Mouse (Mus musculus): ENCODE measurements around the gene Trappc6a. TPM values are rescaled to one million over a fixed set of nuclear protein-coding genes. Genes with fewer than 3 reads are reported as not detected.
A peak's percentile ranks its signal among the peaks of the same experiment; 100 is the strongest.

Trappc6a gene
- total RNA-seq, 2 experiments from 2014 or later: 17.7 to 18.1 TPM

DNA sequence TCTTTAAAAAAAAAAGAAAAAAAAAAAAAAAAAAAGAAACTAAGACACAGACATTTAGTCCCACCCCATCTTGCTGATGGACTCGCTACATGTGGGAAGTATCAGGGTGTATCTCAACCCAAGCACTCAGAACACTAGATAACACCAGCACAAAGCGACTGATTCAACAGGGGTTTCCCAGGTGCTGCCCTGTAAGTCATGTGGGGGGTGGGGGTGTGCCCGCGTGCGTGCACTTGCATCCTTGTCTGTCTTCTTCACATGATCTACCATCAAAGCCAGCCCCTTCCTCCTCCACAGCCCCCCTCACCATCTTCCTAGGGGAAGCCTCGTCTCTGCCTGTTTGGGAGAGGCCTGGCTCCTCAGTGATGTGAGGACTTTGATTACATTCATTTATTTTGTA lies 4.2 kb downstream of the Trappc6a start:
- intact Hi-C loops (cut with DNase I): no loop called here
- no peak for DNase-seq (ENCODE audit: low spot score in 2 of 2)

DNA sequence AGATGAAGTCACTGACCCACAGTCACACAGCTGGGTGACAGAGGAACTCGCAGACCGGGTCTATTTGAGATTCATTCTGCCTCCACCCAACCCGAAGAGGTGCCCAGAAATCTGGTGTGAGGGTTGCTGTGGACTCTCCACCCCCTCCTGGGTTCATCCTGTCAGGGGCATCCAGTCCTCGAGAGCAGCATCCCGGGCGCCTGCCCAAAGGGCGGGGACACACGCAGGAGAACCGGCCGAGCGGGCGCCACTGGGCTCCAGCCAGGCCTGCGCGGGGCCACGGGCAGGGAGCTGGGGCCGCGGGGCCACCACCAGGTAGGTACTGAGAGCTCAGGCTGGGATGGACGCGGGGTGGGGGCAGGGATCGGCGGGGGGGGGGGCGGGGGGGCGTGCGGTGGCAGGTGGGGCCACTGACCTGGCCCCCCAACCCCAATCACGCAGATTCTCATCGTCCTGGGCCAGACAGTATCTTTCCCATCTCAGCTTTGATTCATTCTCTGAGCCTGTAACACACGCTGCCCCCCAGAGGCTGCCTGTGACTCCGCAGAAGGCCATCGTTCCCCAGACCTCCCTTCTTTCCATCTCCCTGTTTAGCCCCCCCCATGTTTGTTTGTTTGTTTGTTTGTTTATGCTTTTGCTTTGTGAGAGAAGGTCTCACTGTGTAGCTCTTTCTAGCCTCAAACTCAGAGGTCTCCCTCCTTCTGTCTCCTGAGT lies 9.6 kb downstream of the Trappc6a start, which contains the start of gene Nkpd1:
Nkpd1 (plus strand) TSS at position 187 of the 714 bp plus-strand sequence.
- no peak for DNase-seq (ENCODE audit: low spot score in 2 of 2)
- intact Hi-C loops (cut with DNase I): no loop called here

- no peak for DNase-seq (ENCODE audit: low spot score in 2 of 2)
Observed at GRCm38 (mm10) chr7:19520032-19520431, 11.8 kb downstream of the Trappc6a start.

GRCm38 (mm10) chr7:19523017-19523756 lies 15.0 kb downstream of the Trappc6a start:
- DNase-seq (ENCODE audit: low spot score in 2 of 2): peak; percentile 23 to 62

More at GRCm38 (mm10) chr7:19520032-19520431, 11.8 kb downstream of the Trappc6a start:
- intact Hi-C loops (cut with DNase I): no loop called here

DNA sequence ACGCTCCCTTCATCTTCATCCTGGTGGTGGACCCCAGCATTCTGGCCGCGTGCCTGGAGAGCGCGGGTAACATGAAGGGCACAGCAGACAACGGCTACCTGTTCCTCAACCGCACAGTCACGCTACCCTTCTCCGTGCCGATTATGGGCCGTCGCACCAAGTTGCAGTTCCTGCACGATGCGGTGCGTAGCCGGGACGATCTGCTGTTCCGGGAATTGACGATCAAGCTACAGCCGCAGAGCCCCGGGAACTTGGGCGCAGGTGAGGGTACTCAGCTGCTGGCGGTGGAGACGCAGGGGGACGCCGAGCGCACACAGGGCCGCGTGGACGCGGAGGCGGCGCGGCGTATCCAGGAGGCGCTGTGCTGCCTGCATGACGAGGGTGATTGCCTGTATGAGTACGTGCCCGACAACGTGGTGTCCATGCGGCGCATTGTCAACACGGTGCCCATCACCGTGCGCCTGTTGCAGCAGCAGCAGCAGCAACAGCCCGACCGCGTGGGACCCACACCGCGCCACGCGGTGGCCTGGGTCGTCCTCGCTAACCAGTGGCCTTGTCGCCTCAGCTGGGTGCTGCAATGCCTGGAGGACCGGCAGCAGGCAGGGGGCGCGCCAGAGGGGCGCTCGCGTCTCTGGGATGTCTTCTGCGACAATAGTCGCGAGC lies 15.7 kb downstream of the Trappc6a start:
- DNase-seq (ENCODE audit: low spot score in 2 of 2): peak; percentile 73 to 77
- intact Hi-C loops (cut with DNase I): no loop called here

More at GRCm38 (mm10) chr7:19523017-19523756, 15.0 kb downstream of the Trappc6a start:
- intact Hi-C loops (cut with DNase I): no loop called here

GRCm38 (mm10) chr7:19524420-19525104 lies 16.4 kb downstream of the Trappc6a start:
- intact Hi-C loops (cut with DNase I): no loop called here
- no peak for DNase-seq (ENCODE audit: low spot score in 2 of 2)

- intact Hi-C loops (cut with DNase I): no loop called here
Observed at GRCm38 (mm10) chr7:19525105-19525481, 16.9 kb downstream of the Trappc6a start.

DNA sequence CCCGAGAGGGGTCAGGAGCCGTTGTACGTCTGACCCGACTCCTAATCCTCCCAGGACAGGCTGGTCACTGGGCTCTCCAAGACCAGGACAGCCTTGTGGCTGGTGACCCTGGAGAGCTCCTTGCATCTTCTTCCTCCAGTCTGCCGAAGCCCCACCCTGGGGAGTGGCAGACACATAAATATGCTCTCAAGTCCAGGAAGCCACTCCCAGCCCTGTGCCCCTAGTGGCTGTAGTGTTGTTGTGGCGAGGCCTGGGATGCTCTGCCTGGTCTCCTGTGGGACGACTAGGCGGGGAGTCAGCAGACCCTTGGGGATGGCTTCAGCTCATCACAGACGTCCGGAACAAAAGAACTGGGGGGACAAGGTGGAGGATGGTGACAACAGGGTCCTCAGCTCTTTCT lies 22.9 kb downstream of the Trappc6a start:
- DNase-seq (ENCODE audit: low spot score in 2 of 2): no peak
- intact Hi-C loops (cut with DNase I): no loop called here

More at GRCm38 (mm10) chr7:19525105-19525481, 16.9 kb downstream of the Trappc6a start:
- no peak for DNase-seq (ENCODE audit: low spot score in 2 of 2)

DNA sequence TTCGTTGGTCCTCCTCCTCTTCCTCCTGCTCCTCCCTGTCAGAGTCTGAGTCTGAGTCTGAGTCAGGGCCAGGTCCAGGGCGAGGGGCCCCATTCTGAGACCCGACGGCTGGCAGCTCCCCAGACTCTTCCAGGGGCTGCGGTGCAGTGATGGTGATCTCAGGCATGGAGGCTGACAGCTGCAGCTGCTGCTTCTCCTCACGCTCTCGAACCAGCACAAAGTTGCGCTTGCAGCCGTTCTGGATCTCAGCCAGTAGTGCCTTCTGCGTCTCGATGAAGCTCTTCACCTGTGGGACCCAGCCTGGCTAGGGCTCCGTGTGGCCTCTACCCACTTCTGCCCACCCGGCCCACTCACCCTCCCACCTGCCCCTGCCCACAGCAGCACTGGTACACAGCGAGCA lies 24.0 kb downstream of the Trappc6a start:
- intact Hi-C loops (cut with DNase I): no loop called here
- DNase-seq (ENCODE audit: low spot score in 2 of 2): no peak

GRCm38 (mm10) chr7:19534676-19535075 lies 26.5 kb downstream of the Trappc6a start:
- intact Hi-C loops (cut with DNase I): no loop called here
- DNase-seq (ENCODE audit: low spot score in 2 of 2): no peak

DNA sequence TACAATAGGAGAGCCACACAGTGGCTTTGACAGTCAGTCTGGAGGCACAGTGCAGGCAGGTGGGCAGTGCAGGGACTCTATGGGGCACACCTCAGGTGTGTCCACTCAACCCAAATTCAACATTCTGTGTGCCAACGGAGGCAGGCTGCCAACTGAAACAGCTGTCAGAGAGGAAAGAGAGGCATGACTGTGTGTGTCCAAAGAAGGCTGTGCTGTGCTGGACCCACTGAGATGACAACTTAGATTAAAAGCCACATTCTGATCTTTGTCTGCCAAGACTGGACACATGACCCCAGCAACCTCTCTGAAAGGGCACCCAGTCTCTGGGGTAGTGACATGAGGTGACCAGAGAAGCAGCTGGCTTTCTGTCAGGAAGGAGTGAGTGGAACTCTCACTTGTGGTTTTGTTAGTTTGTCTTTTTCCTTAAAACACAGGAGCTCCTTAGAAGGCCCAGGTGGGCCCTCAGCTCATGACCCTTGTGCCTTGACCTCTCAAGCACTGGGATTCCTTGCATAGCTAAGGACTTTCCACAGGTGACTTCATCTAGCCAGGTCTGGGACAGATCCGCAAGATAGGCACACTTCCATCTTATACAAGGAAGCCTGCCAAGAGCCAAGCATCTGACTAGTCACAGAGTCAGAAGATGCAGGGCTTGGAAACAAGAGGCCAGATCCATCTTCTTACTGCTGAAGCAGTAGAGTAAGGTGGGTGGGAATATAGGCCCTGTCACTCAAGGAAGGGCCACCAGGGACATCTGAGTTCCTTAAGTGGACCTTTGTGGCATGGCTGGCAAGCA lies 32.8 kb downstream of the Trappc6a start:
- intact Hi-C loops (cut with DNase I): no loop called here
- no peak for DNase-seq (ENCODE audit: low spot score in 2 of 2)

DNA sequence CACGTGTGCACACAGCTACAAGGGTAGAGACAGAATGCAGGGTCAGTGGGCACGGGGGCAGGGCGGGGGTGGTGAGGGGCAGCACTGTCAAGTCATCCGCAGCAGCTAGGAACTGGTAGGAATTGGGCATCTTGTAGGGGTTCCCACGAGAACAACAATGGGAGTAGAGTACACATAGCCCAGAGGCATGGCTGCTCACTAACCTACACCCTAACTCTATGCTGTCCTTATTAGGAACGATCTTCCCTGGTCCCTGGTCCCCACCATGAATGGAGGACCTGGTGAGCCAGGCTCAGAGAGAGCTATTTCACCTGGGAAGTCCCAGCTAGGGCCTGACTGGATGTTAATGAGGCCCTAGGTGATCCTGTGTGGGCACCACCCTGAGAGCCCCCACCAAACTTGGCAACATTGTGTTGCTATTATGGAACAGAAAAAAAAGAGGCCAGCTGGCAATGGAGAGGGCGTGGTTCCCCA lies 33.5 kb downstream of the Trappc6a start:
- DNase-seq (ENCODE audit: low spot score in 2 of 2): no peak
- intact Hi-C loops (cut with DNase I): no loop called here

DNA sequence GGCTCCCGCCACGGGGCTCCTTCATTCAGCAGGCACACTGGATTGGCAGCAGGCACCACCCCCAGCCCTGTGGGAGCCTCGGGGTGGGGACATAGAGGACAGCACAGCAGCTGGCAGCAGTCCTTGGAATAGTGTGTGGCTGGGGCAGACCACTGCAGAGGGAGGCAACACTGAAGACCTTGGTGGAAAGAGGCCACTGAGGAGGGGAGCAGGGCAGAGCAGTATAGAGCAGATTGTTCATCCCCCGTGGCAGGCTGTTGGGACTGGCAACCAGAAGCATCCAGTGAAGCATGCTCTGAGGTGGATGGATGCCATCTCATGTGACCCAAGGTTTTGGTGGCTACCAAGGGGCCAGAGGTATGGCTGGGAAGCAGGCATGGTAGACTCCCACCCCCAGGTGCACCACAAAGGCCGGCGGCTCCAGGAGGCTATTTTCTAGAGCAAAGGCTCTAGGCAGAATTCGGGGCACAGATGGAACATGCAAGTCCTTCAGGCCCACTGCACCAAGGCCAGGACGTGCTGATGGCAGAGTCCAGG lies 34.0 kb downstream of the Trappc6a start:
- peak in 1 of 2 experiments; percentile 48 for DNase-seq (ENCODE audit: low spot score in 2 of 2)
- intact Hi-C loops (cut with DNase I): no loop called here

DNA sequence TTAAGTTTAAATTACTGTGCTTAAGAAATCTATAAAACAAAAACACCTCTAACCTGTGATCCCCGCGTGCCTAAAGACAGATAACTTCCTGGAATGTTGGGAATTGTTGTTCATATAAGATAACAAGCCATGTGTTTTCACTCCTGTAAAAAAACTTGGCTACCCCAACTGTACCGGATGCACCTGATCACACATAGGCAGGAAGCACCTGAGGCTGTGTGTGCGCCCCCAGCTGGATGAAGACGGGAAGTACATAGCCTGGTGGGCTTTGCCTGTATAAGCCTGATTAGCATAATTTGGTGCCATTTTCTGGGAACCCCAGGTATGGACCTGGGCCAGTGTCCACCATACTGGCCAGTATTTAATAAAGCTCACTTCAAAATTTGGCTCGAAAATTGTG lies 35.4 kb downstream of the Trappc6a start:
- no peak for DNase-seq (ENCODE audit: low spot score in 2 of 2)

DNA sequence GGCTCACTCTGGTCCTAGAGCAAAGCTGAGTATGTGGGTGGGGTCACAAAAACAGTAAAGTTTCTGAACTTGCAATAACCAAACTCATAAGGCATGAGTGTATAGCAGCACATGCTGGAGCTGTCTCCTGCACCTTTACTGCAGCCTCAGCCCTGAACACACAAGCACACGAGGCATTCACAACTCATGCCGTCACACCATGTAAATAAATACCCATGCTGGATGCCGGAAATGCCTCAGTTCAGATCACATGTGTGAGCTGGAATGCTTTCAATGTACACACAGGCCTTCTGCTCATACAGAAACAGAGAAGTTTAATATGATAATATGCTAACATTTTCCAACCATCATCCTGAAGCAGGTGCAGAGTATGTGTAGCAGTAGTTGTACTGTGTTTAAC lies 37.8 kb downstream of the Trappc6a start:
- intact Hi-C loops (cut with DNase I): no loop called here
- DNase-seq (ENCODE audit: low spot score in 2 of 2): no peak

More for the DNA sequence above, 35.4 kb downstream of the Trappc6a start:
- intact Hi-C loops (cut with DNase I): no loop called here

DNA sequence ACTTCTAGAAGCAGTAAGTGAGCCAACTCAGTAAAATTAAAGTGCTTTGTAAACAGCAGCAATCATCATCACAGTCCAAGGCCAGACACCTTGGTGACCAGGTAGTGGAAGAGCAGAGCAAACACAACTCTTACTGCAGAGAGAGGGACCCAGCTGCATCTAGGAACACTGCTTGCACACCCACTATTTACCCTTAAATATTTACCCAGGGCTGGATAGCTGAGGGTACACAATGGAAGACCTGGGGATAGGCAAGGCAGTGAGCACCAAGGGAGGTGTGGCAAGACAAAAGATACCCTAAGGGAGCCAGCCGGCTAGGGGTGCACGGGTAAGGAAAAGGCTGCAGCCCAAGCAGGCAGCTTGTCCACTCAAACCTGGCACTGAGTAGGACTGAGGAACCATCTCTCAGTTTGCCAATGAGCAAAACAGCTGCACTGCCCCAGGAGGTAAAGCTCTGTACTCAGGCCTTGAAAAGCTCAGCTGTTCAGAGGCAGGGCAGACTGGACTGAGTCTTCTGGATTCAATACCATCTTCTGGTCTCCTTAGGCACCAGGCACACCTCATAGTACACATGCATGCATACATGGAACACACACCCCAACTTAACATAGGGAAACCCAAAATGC lies 39.3 kb downstream of the Trappc6a start:
- no peak for DNase-seq (ENCODE audit: low spot score in 2 of 2)
- intact Hi-C loops (cut with DNase I): no loop called here

GRCm38 (mm10) chr7:19549394-19549793 lies 41.2 kb downstream of the Trappc6a start:
- intact Hi-C loops (cut with DNase I): no loop called here
- no peak for DNase-seq (ENCODE audit: low spot score in 2 of 2)

DNA sequence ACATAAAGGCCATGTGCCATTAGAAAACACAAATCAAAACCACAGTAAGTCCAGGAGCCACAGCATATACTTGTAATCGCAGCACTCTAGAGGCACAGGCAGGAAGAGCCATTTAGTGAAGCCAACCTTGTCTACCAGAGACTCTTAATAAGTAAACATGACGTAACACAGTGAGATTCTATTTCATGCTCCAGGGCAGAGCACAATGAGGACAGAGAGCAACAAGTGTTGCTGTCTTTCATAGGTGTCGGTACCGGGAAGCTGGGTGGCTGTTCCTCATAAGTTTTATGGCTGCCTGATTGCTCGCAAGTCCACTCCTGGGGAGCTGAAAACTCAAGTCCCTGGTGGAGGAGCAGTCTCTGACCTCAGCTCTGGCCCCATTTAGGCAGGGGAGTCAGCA lies 43.4 kb downstream of the Trappc6a start:
- intact Hi-C loops (cut with DNase I): no loop called here
- DNase-seq (ENCODE audit: low spot score in 2 of 2): no peak

Measured in left cerebral cortex, postnatal 14 days (tissue).